Mouse (Mus musculus): ENCODE measurements around the gene Uqcc2.

- no peak for TF ChIP-seq E2F4 (IDR thresholded peaks at IDR 0.05; ENCODE audit: insufficient read depth)
- TF ChIP-seq CEBPB (IDR thresholded peaks at IDR 0.05; ENCODE audit: insufficient read depth, poor library complexity, severe bottlenecking), result no peak
- no peak for TF ChIP-seq TCF12 (IDR thresholded peaks at IDR 0.05; ENCODE audit: insufficient read depth, poor library complexity, severe bottlenecking)
- TF ChIP-seq TCF3 (IDR thresholded peaks at IDR 0.05; ENCODE audit: insufficient read length, low read depth), result no peak
- TF ChIP-seq POLR2A (IDR thresholded peaks at IDR 0.05; ENCODE audit: insufficient read length, low read depth), result no peak
- TF ChIP-seq MAX (IDR thresholded peaks at IDR 0.05; ENCODE audit: low read depth), result no peak
- no peak for TF ChIP-seq USF1 (IDR thresholded peaks at IDR 0.05; ENCODE audit: low read depth)
- no peak for TF ChIP-seq POLR2AphosphoS2 (IDR thresholded peaks at IDR 0.05; ENCODE audit: insufficient read length, low read depth)
- no peak for TF ChIP-seq MYOD1 (IDR thresholded peaks at IDR 0.05; ENCODE audit: control insufficient read depth in 1 of 3, insufficient read length in 2 of 3, low read depth in 2 of 3)
- TF ChIP-seq MYOG (IDR thresholded peaks at IDR 0.05; ENCODE audit: control insufficient read depth in 1 of 3, insufficient read depth in 1 of 3, insufficient read length in 2 of 3, low read depth in 2 of 3), result no peak
These were observed 24.7 kb upstream of the Uqcc2 start for GRCm38 (mm10) chr17:27158439-27158838.
